Mouse (Mus musculus): Measurements from ENCODE around the gene Lrrc26.
A peak's percentile ranks its signal among the peaks of the same experiment; 100 is the strongest.

Gene Lrrc26

GRCm38 (mm10) chr2:25298046-25298445 lies 8.3 kb downstream of the Lrrc26 start:
- DNase-seq (ENCODE audit: low spot score), result no peak

- DNase-seq (ENCODE audit: low spot score), result no peak
Observed at GRCm38 (mm10) chr2:25303452-25303851, 13.7 kb downstream of the Lrrc26 start.

- no peak for DNase-seq (ENCODE audit: low spot score)
Observed at GRCm38 (mm10) chr2:25303931-25304656, 14.4 kb downstream of the Lrrc26 start.

GRCm38 (mm10) chr2:25304657-25305541 lies 15.2 kb downstream of the Lrrc26 start:
- no peak for DNase-seq (ENCODE audit: low spot score)

DNA sequence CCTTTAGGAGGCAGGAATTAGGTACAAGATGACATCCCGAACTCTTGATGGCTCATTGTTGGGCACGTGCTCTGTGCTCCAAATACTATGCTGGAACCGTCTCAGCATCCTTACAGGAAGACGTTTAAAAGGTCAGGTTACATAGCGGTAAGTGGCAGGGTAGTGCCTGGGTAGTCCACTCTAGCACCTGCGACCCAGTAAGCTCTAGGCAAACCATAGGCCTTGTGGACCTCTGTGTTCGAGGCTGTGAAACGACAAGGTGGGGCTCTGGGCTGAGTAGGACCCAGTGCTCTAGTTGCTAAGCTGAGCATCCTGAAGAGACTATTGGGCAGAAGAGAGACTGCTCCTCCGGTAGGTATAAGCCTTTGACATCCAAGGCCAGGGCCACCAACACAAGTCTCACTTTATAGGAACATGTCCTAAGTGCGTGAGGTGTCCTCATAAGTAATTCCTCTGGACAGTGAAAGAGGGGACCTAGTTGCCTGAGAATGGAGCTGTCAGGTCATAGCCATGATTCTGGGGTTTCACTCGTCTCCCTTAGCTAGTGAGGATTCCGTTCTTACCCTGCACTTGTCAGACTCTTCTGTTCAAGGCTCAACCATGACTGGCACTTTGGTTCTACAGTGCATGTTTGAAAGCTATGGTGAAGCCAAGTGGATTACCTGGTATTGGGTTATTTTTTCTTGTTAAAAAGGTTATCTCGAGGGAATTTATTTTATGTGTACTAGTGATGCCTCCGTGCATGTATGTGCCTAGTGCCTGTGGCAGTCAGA lies 16.1 kb downstream of the Lrrc26 start:
- no peak for DNase-seq (ENCODE audit: low spot score)

DNA sequence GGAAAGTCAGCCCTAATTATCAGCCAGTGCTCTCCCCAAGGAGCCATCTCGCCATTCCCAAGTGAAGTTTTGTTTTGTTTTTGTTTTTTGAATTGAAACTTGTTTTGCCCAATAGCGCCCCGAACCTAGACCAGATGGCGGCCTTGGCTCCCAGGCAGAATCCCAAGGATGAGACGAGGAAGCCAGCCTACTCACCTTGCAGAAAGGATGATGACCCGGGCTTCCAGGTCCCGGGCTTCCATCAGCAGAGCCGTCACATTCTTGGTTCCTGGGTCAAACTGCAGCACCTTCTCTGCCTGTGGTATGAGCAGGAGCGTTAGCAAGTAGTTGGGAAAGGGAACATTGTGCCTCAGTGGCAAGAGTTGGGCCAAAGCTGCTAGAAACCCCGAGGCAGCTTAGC lies 20.5 kb downstream of the Lrrc26 start:
- no peak for DNase-seq (ENCODE audit: low spot score)

GRCm38 (mm10) chr2:25310969-25311368 lies 21.3 kb downstream of the Lrrc26 start:
- DNase-seq (ENCODE audit: low spot score), result no peak

DNA sequence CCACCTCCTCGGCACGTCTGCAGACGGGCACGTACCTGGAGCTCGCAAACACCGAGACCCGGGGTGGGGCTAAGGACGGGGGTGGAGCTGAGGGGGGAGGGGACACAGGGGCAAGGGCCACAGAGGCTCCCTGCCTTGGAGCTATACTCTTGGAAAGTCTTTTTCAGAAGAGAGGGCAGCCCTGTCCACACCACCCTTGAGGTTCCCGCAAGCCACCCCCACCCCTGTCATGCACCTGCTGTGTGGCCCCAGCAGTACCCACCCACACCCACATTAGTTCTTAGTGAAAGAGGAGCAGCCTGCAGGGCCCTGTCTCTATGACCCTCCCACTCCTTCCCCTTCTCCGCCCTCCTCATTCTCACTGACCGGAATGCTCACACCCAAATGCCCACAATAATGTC lies 21.8 kb downstream of the Lrrc26 start:
- DNase-seq (ENCODE audit: low spot score), result no peak

- peak; percentile 25 for DNase-seq (ENCODE audit: low spot score)
Observed at GRCm38 (mm10) chr2:25318119-25318966, 28.6 kb downstream of the Lrrc26 start.

- peak; percentile 79 for DNase-seq (ENCODE audit: low spot score)
Observed at GRCm38 (mm10) chr2:25318971-25319773, 29.5 kb downstream of the Lrrc26 start, which contains the start of gene Grin1. TSS of gene Grin1 (minus strand) at chr2:25319187.

- no peak for DNase-seq (ENCODE audit: low spot score)
Observed at GRCm38 (mm10) chr2:25320084-25320483, 30.4 kb downstream of the Lrrc26 start.

GRCm38 (mm10) chr2:25326036-25326435 lies 36.3 kb downstream of the Lrrc26 start:
- DNase-seq (ENCODE audit: low spot score), result no peak

GRCm38 (mm10) chr2:25328440-25328839 lies 38.7 kb downstream of the Lrrc26 start:
- DNase-seq (ENCODE audit: low spot score), result peak; percentile 17

- peak; percentile 51 for DNase-seq (ENCODE audit: low spot score)
Observed at GRCm38 (mm10) chr2:25331470-25331869, 41.8 kb downstream of the Lrrc26 start.

DNA sequence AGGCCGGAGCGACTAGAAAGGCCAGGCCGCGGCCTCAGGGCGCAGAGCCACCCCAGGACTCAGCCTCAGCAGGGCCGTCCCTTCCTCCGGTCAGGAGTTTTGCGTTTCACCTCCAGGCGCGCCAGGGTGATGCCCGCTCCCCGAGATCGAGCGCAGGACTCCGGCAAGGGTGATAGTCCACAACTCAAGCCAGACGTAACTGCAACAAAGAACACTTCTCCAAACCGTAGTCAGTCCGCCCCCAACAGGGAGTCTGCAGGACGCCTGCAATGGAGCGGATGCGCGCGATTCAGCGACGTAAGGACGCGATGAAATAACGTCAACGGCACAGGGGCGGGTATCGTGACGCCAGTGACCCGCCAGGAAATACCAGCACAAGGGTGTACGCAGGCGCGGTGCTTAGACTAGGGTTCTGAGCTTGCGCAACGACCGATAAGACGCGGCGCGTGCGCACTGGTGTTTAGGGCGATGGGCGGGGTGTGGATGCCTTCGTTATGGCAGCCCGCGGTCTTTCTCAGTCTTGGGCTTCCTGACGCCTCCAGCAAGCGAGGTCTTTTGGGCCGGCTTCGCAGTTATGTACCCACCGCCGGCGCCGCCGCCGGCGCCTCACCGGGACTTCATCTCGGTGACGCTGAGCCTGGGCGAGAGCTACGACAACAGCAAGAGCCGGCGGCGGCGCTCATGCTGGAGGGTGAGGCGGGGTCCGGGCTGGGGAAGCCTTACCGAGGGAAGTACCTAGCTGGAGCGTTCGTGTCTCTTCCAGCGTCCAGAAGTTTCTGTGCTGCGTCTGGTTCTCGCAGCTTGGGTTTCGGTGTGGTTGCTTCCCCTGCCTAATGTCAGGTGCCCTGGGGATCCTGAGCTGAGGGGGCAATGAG lies 42.8 kb downstream of the Lrrc26 start, which contains the start of gene Man1b1:
Gene Man1b1 (plus strand): TSS at position 53 of the 875 bp plus-strand sequence.
- peak; percentile 99 for DNase-seq (ENCODE audit: low spot score)

DNA sequence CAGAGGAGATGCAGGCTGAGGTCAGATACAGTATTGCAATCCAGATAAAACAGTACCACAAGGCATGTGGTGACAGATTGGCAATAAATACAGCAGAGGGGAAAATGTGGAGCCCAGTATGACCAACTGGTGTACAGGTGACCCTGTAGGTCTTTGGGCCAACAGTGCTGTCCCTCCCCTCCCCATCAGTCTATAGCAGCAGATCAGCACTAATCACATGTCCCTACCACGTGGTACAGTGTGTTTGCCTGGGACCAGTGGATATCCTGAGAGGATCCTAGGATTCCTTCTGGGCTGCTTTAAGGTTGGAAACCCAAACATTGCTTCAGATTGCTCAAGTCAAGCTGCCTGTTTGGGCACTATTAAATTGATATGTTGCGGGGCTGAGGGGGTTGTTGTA lies 43.9 kb downstream of the Lrrc26 start:
- no peak for DNase-seq (ENCODE audit: low spot score)

DNA sequence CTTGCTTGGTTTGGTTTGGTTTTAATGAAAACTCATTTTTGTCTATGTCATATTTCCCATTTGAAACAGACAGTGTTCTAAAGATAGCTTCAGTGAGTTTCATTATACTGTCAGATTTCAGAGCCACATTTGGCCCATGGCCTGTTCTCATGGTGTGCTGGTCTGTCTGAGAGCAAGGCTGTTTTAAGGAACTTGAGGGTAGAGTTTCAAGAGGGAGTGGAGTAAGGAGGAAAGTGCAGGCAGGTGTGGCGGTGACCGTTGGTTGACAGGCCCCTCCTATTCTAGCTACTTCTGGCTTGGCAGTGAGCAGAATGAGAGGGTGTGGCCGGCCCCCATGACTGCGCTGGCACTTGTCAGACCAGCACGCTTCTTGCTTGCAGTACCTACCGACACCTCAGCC lies 48.6 kb downstream of the Lrrc26 start:
- DNase-seq (ENCODE audit: low spot score), result no peak
